ENCODE assay signal across 8 mouse cellular contexts in the genomic region with DNA sequence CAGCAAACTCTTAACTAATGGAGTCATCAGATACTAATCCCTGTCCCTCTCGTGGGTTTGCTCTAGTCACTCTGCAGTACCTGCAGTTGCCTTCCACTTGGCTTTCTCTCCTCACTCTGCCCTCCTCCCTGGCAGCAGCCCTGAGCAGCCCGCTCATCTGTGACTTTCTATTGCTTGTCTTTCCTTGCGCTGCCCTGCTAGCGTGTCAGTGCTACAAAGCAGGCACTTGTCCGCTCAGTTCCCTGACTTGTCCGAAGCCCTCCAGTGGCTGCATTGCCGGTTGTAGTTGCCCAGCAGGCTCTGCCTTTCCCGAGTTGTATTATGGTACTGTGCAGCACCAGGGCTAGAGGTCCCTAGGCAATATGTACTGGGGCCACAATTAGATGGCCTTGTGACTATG.
A peak's percentile ranks its signal among the peaks of the same experiment; 100 is the strongest.
DNase-seq lines count a peak whose midpoint lies in the region; ATAC-seq and TF ChIP-seq lines count a peak whose summit lies in the region.

No protein-coding gene starts in this region.

- 74% methylated on average over 8 of the region's 8 CpGs for whole genome bisulfite sequencing in thymus, adult 2 months
- WGBS in kidney, adult 2 months, result 34% methylated on average over 8 of the region's 8 CpGs
- 14% methylated on average over 8 of the region's 8 CpGs for WGBS in neural tube, embryonic 15.5 days

- peak; percentile 51 for ATAC-seq in cerebellum, adult (ENCODE audit: insufficient number of reproducible peaks, low FRiP score, low TSS enrichment)
- ATAC-seq in neural tube, embryonic 15.5 days (ENCODE audit: low FRiP score), result peak; percentile 40

- TF ChIP-seq CTCF in thymus, adult 2 months (IDR thresholded peaks at IDR 0.05; ENCODE audit: borderline replicate concordance, control insufficient read depth, extremely low read depth, insufficient read depth, low read length, poor library complexity), result no peak
- TF ChIP-seq CTCF in kidney, adult 2 months (conservative IDR thresholded peaks at IDR 0.05; ENCODE audit: insufficient read depth, insufficient read length, low read depth, low read length), result no peak

- peaks cover 39% of the 10 kb centered on the region for H3K4me1 ChIP-seq in thymus, adult 2 months (replicated peaks; ENCODE audit: control insufficient read depth, insufficient read depth, low read length)
- no peaks in the 10 kb centered on the region for H3K4me1 ChIP-seq in kidney, adult 2 months (ENCODE audit: control insufficient read depth, insufficient read depth, low read length)
- peaks cover 71% of the 10 kb centered on the region for H3K4me1 ChIP-seq in neural tube, embryonic 15.5 days

- H3K27me3 ChIP-seq in thymus, adult 2 months (ENCODE audit: control insufficient read depth, insufficient read depth, low read length), result no peaks in the 10 kb centered on the region
- H3K27me3 ChIP-seq in kidney, adult 2 months (replicated peaks; ENCODE audit: control insufficient read depth, insufficient read depth, low read length), result no peaks in the 10 kb centered on the region
- H3K27me3 ChIP-seq in neural tube, embryonic 15.5 days (replicated peaks), result no peaks in the 10 kb centered on the region

- no peak overlapping the region for H3K27ac ChIP-seq in thymus, adult 2 months (ENCODE audit: control insufficient read depth, insufficient read depth, low read length)
- no peak overlapping the region for H3K27ac ChIP-seq in kidney, adult 2 months (ENCODE audit: insufficient read depth, low read depth, low read length)
- peak overlapping the region; percentile 56; the same call in 1 of the 2 replicates for H3K27ac ChIP-seq in neural tube, embryonic 15.5 days (replicated peaks)

- H3K9me3 ChIP-seq in neural tube, embryonic 15.5 days (replicated peaks), result no peaks in the 10 kb centered on the region

- no peak for DNase-seq in cerebellum, adult 11 months
- peak; percentile 8 for DNase-seq in thymus, adult 2 months
- no peak for DNase-seq in thymus, postnatal 25 days
- peak; percentile 31 for DNase-seq in kidney, adult 2 months
- no peak for DNase-seq in right cerebral cortex, postnatal 4 days
- no peak for DNase-seq in T-cell, adult 2 months (ENCODE audit: low spot score)

- no peaks in the 10 kb centered on the region for H3K36me3 ChIP-seq in thymus, adult 2 months (ENCODE audit: control insufficient read depth, insufficient read depth, low read length)
- H3K36me3 ChIP-seq in kidney, adult 2 months (ENCODE audit: control insufficient read depth, insufficient read depth, low read length), result no peaks in the 10 kb centered on the region
- H3K36me3 ChIP-seq in neural tube, embryonic 15.5 days, result no peaks in the 10 kb centered on the region

- no peak overlapping the region for H3K4me2 ChIP-seq in neural tube, embryonic 15.5 days

- no peak overlapping the region for H3K4me3 ChIP-seq in thymus, adult 2 months (ENCODE audit: control insufficient read depth, insufficient read depth, low read length)
- H3K4me3 ChIP-seq in kidney, adult 2 months (ENCODE audit: insufficient read depth, low read depth, low read length), result no peak overlapping the region
- no peak overlapping the region for H3K4me3 ChIP-seq in neural tube, embryonic 15.5 days (replicated peaks)

- no peak overlapping the region for H3K9ac ChIP-seq in neural tube, embryonic 15.5 days (replicated peaks)

- no peak for TF ChIP-seq POLR2A in thymus, adult 2 months (IDR thresholded peaks at IDR 0.05; ENCODE audit: control insufficient read depth, extremely low read depth, insufficient read depth, low read length, poor library complexity)
- no peak for TF ChIP-seq POLR2A in kidney, adult 2 months (IDR thresholded peaks at IDR 0.05; ENCODE audit: low read depth, low read length)

Comparison
In these comparisons a context has a peak if more than half of its experiments do, and no peak if none do; other contexts are left out.
1. DNase-seq: peak in thymus, adult 2 months (single experiment) and kidney, adult 2 months (single experiment); none in cerebellum, adult 11 months (single experiment), thymus, postnatal 25 days (single experiment), right cerebral cortex, postnatal 4 days (single experiment) and T-cell, adult 2 months (single experiment).